Mouse (Mus musculus) embryonic fibroblast, embryonic 13.5 days (primary cell): ENCODE data around the gene Adora1.

Source experiments
- CTCF ChIP-seq: IDR thresholded peaks from 2 replicates; pipeline ENCODE4 v1.5.1; 2011; ENCODE audit warnings: mild to moderate bottlenecking, control low read depth, low read length, moderate library complexity, borderline replicate concordance; ENCODE audit not compliant: insufficient read depth
- POLR2A ChIP-seq: IDR thresholded peaks from 2 replicates; pipeline ENCODE4 v1.6.1; 2011; ENCODE audit warnings: low read depth, mild to moderate bottlenecking, control low read depth, low read length, moderate library complexity

DNA sequence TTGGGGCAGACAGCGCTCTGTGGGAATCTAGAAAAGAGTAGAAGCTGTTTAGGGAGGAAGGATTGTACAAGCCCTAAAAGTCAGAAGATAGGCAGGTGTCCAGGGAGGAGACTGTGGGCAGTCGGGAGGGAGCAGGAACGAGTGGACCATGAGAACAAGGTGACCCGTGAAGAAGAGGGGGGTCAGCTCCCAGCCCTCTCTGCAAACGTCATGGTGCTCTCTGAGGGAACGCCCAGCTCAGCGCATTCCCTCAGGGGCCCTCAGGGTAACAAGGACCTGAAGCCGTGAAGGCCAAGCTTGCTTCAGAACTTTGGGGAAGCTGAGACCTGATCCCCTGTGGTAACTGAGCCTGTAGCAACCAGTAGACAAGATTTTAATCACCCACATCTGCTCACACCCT is 85.2 kb downstream of the Adora1 start:
- TF ChIP-seq CTCF (no peak), POLR2A (no peak)
